Mouse (Mus musculus): ENCODE data around the gene Trpv4. TPM values are rescaled to one million over a fixed set of nuclear protein-coding genes. Genes with fewer than 3 reads are reported as not detected.

Trpv4 gene
- polyA plus RNA-seq (2017; shearing (Covaris generic)) = 1 to 10 TPM in 1 of 2 experiments, under 1 TPM in 1; 0.13 to 1.4 TPM

DNA sequence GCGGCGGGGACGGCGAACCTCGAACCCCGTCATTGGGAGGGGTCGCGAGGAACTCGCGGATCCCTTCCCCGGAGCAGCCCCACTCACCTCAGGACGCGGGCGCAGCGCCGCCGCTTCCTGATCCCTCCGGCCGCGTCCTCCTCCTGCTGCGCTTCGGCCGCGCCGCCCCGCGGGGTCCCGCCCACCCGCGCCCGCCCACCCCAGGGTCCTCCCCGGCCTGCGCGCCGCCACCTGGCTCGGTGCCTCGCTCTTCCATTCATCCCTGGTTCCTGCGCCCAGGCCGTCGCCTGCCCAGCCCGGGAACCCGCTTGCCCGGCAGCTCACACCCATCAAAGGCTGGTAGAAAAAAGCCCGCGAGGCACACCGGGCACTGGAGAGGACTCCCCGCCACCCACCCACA, at the start of gene Trpv4:
Gene Trpv4, minus strand, starts transcription at position 167 of the 400 bp plus-strand sequence.
- ATAC-seq = no peak

DNA sequence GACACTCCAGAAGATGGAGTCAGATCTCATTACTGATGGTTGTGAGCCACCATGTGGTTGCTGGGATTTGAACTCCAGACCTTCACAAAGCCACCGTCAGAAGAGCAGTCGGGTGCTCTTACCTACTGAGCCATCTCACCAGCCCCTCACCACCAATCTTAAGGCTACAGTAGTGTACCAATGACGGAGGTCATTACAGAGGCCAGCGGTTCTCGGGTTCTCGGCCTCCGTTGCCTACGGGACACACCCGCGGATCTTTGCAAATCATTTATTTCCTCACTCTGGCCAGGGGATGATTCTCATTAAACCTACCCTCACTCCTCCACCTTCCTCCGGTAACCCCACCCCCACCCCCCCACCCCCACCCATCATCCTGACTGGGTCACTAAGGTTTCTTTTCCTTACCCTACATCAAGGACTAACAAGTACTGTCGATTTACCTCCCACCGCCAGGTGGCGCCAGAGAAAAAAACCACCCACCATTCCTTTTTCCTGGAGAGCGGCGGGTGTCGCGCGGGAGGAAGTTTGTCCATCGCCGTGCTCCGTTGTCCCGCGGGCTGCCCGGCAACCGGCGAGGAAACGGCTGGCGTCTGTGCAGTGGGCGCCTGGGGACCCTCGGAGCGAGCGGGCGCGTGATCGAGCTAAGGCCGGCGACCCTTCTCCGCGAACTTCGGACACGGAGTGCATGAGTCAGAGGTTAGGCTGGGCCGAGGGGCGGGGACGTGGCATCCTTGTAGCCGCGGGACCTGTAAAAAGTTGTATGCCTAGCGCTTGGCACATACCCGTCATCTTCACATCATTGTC, 49.2 kb upstream of the Trpv4 start, which contains the start of gene Tchp:
Gene Tchp, plus strand, starts transcription at position 496 of the 804 bp plus-strand sequence.
- peak; percentile 87 for ATAC-seq

DNA sequence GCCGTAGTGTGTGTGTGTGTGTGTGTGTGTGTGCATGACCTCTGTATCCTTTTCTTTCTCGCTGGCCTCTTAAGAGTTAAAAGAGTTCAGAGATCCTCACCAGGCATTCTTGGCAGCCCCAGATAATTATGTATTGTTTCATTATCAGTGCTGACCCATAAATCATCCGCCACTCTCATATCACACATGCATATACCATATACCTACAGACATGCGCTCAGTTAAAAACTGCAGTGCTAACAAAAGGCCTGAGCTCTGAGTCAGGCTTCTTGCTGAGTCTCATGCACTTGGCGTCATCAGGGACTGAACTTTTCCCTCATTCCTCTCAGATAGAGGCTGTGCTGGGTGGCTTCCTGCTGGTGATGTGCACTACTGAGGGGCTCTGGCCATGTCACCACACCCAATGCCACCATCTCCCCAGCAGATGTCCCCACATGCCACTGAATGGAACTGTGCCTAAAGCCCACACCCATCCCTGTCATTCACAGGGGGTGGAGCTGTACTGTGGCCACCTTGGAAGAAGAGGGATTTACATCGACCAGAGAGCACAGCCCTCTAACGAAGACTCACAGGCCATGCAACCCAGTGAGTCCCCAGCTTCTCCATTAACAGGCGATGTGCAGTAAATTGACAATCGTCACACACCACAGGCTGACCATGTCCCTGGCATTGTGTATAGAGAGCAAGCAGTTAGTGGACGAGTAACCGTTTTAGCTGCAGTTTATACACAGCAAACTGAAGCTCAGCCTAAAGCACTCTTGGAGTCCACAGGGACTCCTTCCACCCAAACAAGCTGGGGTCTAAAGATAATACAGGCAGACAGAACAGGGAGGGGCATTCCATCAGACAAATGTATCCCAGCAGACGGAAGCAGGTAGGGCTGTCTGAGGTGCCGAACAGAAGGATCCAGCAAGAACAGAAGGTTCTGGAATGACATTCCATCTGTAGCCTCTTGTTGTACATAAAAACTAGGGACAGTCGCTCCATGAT, 44.5 kb upstream of the Trpv4 start:
- no peak for ATAC-seq

DNA sequence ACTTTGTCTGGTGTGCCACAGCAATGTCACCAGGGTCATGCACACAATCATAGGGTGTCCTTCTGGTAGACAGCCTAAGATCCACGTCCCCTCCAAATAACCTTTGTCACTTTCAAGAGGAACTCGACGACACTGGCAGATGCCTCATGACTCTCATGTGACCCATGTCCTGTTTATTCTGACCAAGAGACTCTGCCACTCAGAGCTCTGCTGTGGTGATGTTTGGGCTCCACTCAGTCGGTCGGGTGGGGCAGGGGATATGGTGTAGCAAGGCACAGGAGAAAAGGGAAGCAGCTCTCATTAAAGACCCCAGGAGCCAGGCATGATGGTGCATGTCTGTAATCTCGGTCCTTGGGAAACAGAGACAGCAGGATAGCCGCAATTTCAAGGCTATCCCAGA, 40.8 kb upstream of the Trpv4 start:
- ATAC-seq = no peak

DNA sequence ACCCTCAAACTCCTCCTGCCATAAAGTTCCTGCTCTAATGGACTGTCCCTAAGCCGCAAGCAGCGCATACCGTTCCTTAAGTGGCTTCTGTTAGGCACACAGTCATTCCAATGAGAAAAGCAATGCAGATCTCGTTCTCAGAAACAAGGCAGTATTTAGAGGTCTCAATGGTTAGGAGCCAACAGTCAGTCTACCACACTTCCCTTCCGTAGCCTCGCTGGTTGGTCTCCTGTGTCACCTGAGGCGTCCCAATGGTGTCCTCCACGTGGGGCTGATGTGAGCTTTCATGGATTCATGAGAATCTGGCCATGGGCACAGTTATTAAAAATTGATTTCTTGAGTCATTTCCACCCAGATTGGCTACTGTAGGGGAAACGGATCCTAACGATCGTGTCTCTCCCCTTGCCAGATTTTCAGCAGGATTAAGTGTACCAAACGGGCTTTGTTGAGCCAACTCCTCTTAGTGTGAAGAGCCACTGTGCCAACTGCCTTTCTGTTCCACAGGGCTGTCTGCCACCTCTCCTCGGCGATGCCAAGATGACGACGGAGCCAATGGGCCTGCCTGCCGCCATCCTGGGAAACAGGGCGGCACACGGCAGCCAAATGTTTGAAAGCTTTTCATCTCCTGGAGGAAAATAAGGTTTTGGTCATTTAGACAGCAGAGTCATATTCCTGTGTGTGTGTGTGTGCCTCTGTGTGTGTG, 40.0 kb upstream of the Trpv4 start:
- ATAC-seq = no peak

GRCm38 (mm10) chr5:114696939-114697338, 38.7 kb upstream of the Trpv4 start:
- ATAC-seq = no peak

GRCm38 (mm10) chr5:114695775-114696174, 37.6 kb upstream of the Trpv4 start:
- no peak for ATAC-seq

DNA sequence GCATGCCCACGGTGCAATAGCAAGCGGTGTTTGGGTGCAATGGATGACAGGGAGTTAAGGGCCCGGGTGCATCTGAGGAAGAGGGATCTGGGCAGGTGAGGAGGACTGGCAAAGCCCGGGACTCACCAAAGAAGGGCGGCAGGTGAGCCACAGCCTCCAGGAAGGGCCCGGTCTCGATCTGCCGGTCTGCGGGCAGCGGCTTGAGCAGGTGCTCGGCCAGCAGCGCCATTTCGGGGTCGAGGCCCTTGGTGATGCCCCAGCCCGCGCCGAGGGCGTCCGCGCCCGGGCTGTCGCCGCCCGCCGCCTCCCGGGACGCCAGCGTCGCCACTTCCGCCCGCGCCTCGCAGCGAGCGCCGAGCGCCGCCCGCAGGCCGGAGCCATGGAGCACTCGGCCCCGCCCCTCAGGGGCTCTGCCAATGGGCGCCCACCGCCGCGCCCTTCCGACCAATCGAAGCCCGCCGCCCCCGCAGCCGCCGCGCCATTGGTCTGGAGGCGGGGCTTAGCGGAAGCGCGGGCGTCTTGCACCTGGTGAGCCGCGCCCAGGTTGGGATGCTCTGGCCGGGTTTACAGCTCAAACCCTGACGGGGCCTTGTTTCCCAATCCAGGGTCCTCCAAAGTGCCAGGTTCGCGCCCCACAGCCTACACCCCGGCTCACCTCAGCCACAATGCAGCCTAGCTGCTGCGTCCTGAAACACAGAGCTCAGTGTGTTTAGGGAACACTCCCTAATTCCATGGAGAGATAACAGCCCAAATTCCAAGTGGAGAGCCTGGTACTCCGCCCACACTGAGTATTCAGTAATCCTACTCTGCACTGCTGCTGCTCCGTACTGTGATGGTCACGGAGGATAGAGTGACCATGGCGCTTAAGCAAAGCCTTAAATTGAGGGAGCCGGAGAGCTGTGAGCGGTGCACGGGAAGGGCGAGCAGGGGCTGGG, 32.7 kb upstream of the Trpv4 start, which contains the start of gene Gltp:
Gene Gltp, minus strand, starts transcription at position 352 of the 935 bp plus-strand sequence.
- ATAC-seq = peak; percentile 96

DNA sequence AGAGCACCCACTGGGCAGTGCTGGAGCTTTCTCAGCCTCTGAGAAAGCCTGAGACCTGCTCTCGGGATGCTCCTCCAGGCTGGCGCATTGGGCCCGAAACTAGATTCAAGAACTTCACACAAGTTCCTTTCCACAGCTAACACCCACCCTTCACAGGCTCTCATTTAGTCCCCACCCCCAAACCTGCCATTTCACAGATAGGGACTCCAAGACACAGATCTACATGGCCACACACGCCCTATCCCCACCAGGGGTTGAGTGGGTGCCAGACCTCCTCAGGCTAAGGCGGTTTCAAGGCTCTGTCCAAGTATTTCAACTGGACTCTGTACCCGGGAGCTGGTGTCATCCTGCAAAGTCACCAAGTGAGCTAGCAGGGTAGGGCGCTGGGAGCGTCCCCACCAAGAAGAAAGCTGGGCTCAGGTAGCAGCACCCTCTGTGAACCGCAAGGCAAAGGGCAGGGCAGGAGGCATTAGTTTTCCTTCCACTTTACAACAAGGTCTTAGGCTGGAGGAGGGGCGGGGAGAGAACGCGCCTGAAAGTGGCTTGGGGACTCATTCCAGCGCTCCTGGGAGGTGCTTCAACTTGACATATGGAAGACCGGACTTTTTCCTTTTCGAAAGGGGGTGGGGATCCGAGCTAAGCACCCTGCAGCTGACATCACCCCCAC, 31.6 kb upstream of the Trpv4 start:
- peak; percentile 40 for ATAC-seq

- no peak for ATAC-seq
These were observed 30.5 kb upstream of the Trpv4 start for GRCm38 (mm10) chr5:114688703-114689102.

GRCm38 (mm10) chr5:114687901-114688300, 29.7 kb upstream of the Trpv4 start:
- ATAC-seq = no peak

GRCm38 (mm10) chr5:114686726-114687210, 28.5 kb upstream of the Trpv4 start:
- ATAC-seq = no peak

GRCm38 (mm10) chr5:114685986-114686385, 27.8 kb upstream of the Trpv4 start:
- ATAC-seq = no peak

- ATAC-seq = no peak
These were observed 23.5 kb upstream of the Trpv4 start for GRCm38 (mm10) chr5:114681717-114682116.

DNA sequence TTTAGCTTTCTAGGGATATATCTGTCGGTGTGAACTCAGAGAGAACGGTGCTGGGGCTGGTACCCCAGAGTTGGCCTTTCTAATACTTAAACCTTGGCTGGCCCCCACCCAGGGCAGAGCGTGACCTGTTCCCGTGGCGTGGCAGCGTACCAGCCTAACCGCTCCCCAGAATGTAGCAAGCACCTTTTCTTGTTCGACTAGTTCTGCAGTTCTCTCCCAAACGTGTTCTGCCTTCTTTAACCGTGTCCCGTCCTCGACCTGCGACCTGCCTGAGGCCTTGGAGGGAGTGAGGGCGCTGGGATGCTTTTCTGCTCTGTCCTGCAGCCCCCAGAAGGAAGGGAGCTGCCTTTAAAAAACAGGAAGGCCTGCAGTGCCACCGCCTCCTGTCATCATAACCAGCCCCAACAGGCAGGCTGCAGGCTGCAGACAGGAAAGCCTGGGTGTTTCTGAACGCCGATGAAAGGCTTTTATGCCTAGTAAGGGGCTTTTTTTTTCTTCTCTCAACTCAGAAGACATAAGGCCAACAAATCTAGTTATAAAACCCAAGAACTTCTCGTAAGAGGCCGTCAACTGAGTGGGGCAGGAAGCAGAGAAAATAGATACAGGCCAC, 22.6 kb upstream of the Trpv4 start:
- ATAC-seq = peak; percentile 83

DNA sequence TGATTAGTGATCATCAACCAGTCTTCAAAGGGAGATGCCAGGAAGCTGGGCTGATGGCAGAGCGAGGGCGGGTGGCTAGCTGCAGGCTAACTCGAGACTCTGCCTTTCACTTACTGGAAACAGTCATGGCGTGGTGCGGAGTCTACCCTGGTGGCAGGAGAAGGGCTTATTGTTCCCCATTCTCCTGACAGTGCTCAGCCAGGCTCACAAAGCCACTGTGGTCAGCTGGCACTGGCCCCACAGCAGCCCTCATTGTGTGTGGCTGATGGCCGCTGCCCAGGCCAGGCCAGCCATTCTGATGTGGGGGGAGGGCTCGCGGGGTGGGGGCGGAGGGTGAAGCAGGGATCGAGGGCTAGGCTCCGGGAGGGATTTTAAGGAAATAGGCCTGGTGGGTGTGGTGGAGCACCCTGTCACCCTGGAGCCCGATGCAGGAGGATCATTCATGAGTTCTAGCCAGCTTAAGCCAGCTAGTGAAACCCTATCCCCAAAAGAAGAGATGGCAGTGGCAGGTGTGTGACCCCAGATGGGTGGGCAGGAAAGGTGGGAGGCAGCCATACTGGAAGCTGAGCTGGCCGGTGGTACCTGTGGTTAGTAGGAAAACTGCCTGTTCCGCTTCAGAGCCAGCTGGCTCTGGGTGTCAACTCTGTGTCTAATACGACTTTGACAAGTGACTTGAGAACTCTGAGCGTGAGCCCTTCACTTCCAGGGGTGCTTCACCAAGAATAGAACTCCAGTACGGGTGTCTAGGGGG, 21.8 kb upstream of the Trpv4 start:
- ATAC-seq = peak; percentile 38

- no peak for ATAC-seq
These were observed 16.4 kb upstream of the Trpv4 start for GRCm38 (mm10) chr5:114674594-114674993.

DNA sequence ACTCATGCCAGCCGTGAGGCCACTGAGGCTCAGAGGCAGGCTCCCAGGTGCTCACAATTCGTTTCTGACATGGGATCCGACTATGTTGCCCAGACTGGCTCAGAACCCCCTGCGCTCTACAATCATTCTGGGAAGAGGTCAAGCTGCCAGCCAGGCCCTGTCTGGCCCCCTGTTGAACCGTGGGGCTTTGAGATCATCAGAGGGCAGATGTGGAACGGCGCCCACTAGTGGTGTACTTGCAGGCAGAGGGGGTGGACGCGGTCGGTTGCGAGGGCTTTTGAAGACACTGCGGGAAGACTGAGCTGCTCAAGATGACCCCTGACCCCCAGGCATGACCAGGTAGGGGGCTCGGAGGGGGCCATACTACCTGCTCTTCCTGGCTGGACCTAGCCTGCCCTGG, 14.9 kb upstream of the Trpv4 start:
- ATAC-seq = no peak

DNA sequence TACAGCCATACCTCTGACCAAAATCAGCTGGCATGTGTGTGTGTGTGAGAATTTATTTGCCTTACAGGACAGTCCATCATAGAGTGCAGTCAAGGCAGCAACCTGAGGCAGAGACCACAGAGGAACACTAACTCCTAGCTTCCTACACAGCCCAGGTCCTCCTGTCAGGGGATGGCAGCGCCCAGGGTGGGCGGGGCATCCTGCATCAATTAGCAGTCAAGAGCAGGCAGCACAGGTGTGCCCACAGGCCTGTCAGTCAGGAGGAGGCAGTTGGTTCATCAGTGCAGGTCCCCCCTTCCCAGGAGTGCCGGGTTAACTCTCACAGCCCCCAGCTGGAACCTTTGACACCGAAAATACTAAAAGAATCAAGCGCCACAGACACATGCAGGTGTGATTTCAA, 10.8 kb upstream of the Trpv4 start:
- no peak for ATAC-seq

Data from CD4-positive, CD25-positive, alpha-beta regulatory T cell, adult 4 months (primary cell).